Mouse (Mus musculus) hindbrain, embryonic 10.5 days (tissue): ENCODE measurements around the gene 1700021F05Rik. TPM values are rescaled to one million over a fixed set of nuclear protein-coding genes. Genes with fewer than 3 reads are reported as not detected.

Source experiments
- DNase-seq: peaks from one replicate; pipeline ENCODE4 v3.0.0-alpha.2; 2017; ENCODE audit warnings: low spot score
- H3K27ac ChIP-seq: fragments of 300-500 bp; sonication (generic); 2 replicates; pipeline ENCODE4 v1.5.1; 2016; ENCODE audit warnings: mild to moderate bottlenecking, moderate library complexity
- H3K27me3 ChIP-seq: fragments of 300-500 bp; sonication (generic); 2 replicates; pipeline ENCODE4 v1.6.1; 2016; ENCODE audit warnings: mild to moderate bottlenecking; ENCODE audit not compliant: poor library complexity, insufficient read depth, severe bottlenecking
- H3K36me3 ChIP-seq: fragments of 300-500 bp; sonication (generic); 2 replicates; pipeline ENCODE4 v1.6.1; 2016; ENCODE audit warnings: mild to moderate bottlenecking, moderate library complexity
- H3K4me1 ChIP-seq: fragments of 300-500 bp; sonication (generic); replicated peaks from 2 replicates; pipeline ENCODE4 v1.6.1; 2016; ENCODE audit warnings: mild to moderate bottlenecking
- H3K4me3 ChIP-seq: fragments of 300-500 bp; sonication (generic); 2 replicates; pipeline ENCODE4 v1.5.1; 2016; ENCODE audit warnings: mild to moderate bottlenecking, moderate library complexity
- H3K9me3 ChIP-seq: fragments of 300-500 bp; sonication (generic); 2 replicates; pipeline ENCODE4 v1.6.1; 2016; ENCODE audit warnings: mild to moderate bottlenecking, moderate library complexity
- WGBS: fragments of 180-500 bp; shearing (Covaris S2); methylation state at CpG from one replicate; pipeline ENCODE4 v1.1.7; 2016; 5-methylcytosine and 5-hydroxymethylcytosine counted together
- polyA plus RNA-seq: library from polyadenylated mRNA; unstranded; fragments of >200 nt; fragmentation: Nextera tagmentation; extraction: Ambion mirVana; gene quantifications from 2 replicates; pipeline ENCODE4 v1.2.1, GENCODE M21; 2016

The 1700021F05Rik gene
- polyA plus RNA-seq, 1 experiment from 2014 or later: 62.1 TPM

- Histone ChIP-seq H3K27me3 (no peaks in the 10 kb centered on the region), H3K4me1 (peaks cover 35% of the 10 kb centered on the region), H3K4me3 (no peak overlapping the region), H3K27ac (0 out of 2 replicates have a peak overlapping the region, but pooled peaks have one; percentile 53), H3K9me3 (no peaks in the 10 kb centered on the region), H3K36me3 (peaks cover 27% of the 10 kb centered on the region)
- DNase-seq: no peak
- WGBS: 49% methylated on average over 6 of the region's 6 CpGs
These were observed 51.2 kb downstream of the 1700021F05Rik start for GRCm38 (mm10) chr10:43489550-43489949.

- Histone ChIP-seq H3K36me3 (peaks cover 23% of the 10 kb centered on the region), H3K9me3 (no peaks in the 10 kb centered on the region), H3K4me3 (no peak overlapping the region), H3K27ac (no peak overlapping the region; the same call in 1 of the 2 replicates), H3K4me1 (peaks cover 37% of the 10 kb centered on the region), H3K27me3 (no peaks in the 10 kb centered on the region)
- 90% methylated on average over 7 of the region's 7 CpGs for WGBS
- DNase-seq: no peak
These were observed 51.7 kb downstream of the 1700021F05Rik start for GRCm38 (mm10) chr10:43489139-43489538.

- WGBS: 86% methylated on average over 4 of the region's 4 CpGs
- no peaks in the 10 kb centered on the region for H3K9me3 ChIP-seq
- no peaks in the 10 kb centered on the region for H3K27me3 ChIP-seq
- H3K4me1 ChIP-seq: peaks cover 43% of the 10 kb centered on the region
- DNase-seq: no peak
- peaks cover 16% of the 10 kb centered on the region; the same call in 1 of the 2 replicates for H3K36me3 ChIP-seq
- H3K4me3 ChIP-seq: no peak overlapping the region
- no peak overlapping the region for H3K27ac ChIP-seq
These were observed 52.5 kb downstream of the 1700021F05Rik start for GRCm38 (mm10) chr10:43488258-43488657.

- peaks cover 11% of the 10 kb centered on the region; the same call in 1 of the 2 replicates for H3K36me3 ChIP-seq
- H3K27ac ChIP-seq: no peak overlapping the region
- 95% methylated on average over 3 of the region's 3 CpGs for WGBS
- no peaks in the 10 kb centered on the region for H3K27me3 ChIP-seq
- DNase-seq: no peak
- peaks cover 50% of the 10 kb centered on the region for H3K4me1 ChIP-seq
- H3K9me3 ChIP-seq: no peaks in the 10 kb centered on the region
- no peak overlapping the region for H3K4me3 ChIP-seq
These were observed 53.3 kb downstream of the 1700021F05Rik start for GRCm38 (mm10) chr10:43487441-43488010.

- no peak overlapping the region for H3K4me3 ChIP-seq
- peaks cover 11% of the 10 kb centered on the region; the same call in 1 of the 2 replicates for H3K36me3 ChIP-seq
- no peak overlapping the region for H3K27ac ChIP-seq
- no peaks in the 10 kb centered on the region for H3K9me3 ChIP-seq
- H3K27me3 ChIP-seq: no peaks in the 10 kb centered on the region
- 90% methylated on average over 6 of the region's 6 CpGs for WGBS
- DNase-seq: no peak
- peaks cover 66% of the 10 kb centered on the region for H3K4me1 ChIP-seq
These were observed 55.0 kb downstream of the 1700021F05Rik start for GRCm38 (mm10) chr10:43485751-43486268.

- Histone ChIP-seq H3K9me3 (no peaks in the 10 kb centered on the region), H3K4me3 (peak overlapping the region; percentile 6; the same call in 1 of the 2 replicates), H3K4me1 (peaks cover 56% of the 10 kb centered on the region), H3K27me3 (no peaks in the 10 kb centered on the region), H3K27ac (peak overlapping the region; percentile 76), H3K36me3 (peaks cover 11% of the 10 kb centered on the region; the same call in 1 of the 2 replicates)
- DNase-seq: no peak
- WGBS: 42% methylated on average over 9 of the region's 9 CpGs
These were observed 57.3 kb downstream of the 1700021F05Rik start for GRCm38 (mm10) chr10:43483426-43483995.

- H3K27me3 ChIP-seq: no peaks in the 10 kb centered on the region
- H3K4me3 ChIP-seq: no peak overlapping the region
- H3K4me1 ChIP-seq: peaks cover 56% of the 10 kb centered on the region
- H3K9me3 ChIP-seq: no peaks in the 10 kb centered on the region
- 91% methylated on average over 5 of the region's 5 CpGs for WGBS
- H3K36me3 ChIP-seq: peaks cover 11% of the 10 kb centered on the region; the same call in 1 of the 2 replicates
- DNase-seq: no peak
- no peak overlapping the region; the same call in 1 of the 2 replicates for H3K27ac ChIP-seq
These were observed 58.8 kb downstream of the 1700021F05Rik start for GRCm38 (mm10) chr10:43482021-43482420.

- DNase-seq: no peak
- peak overlapping the region; percentile 88 for H3K4me3 ChIP-seq
- H3K36me3 ChIP-seq: peaks cover 9% of the 10 kb centered on the region; the same call in 1 of the 2 replicates
- 0 out of 2 replicates have a peak overlapping the region, but pooled peaks have one; percentile 100 for H3K27ac ChIP-seq
- peaks cover 64% of the 10 kb centered on the region for H3K4me1 ChIP-seq
- WGBS: 38% methylated on average over 4 of the region's 4 CpGs
- H3K9me3 ChIP-seq: no peaks in the 10 kb centered on the region
- H3K27me3 ChIP-seq: no peaks in the 10 kb centered on the region
These were observed 59.6 kb downstream of the 1700021F05Rik start for GRCm38 (mm10) chr10:43481179-43481578.

GRCm38 (mm10) chr10:43480227-43480849 is 60.5 kb downstream of the 1700021F05Rik start:
- WGBS: 4% methylated on average over 13 of the region's 13 CpGs
- peak overlapping the region; percentile 100 for H3K27ac ChIP-seq

GRCm38 (mm10) chr10:43479436-43480157 is 61.2 kb downstream of the 1700021F05Rik start:
- Histone ChIP-seq H3K27ac (peak overlapping the region; percentile 100), H3K36me3 (no peaks in the 10 kb centered on the region), H3K4me1 (peaks cover 71% of the 10 kb centered on the region), H3K27me3 (no peaks in the 10 kb centered on the region), H3K4me3 (peak overlapping the region; percentile 88), H3K9me3 (no peaks in the 10 kb centered on the region)
- peak; percentile 79 for DNase-seq
- under 1% methylated on average over 102 of the region's 103 CpGs for WGBS

More at GRCm38 (mm10) chr10:43480227-43480849, 60.5 kb downstream of the 1700021F05Rik start:
- no peaks in the 10 kb centered on the region for H3K27me3 ChIP-seq
- H3K4me1 ChIP-seq: peaks cover 65% of the 10 kb centered on the region
- no peaks in the 10 kb centered on the region for H3K9me3 ChIP-seq
- H3K4me3 ChIP-seq: peak overlapping the region; percentile 88
- H3K36me3 ChIP-seq: peaks cover 6% of the 10 kb centered on the region; the same call in 1 of the 2 replicates
- no peak for DNase-seq

GRCm38 (mm10) chr10:43478751-43479435 is 61.9 kb downstream of the 1700021F05Rik start, which contains the start of gene Bend3:
Bend3 (plus strand) TSS chr10:43478831.
- Histone ChIP-seq H3K36me3 (no peaks in the 10 kb centered on the region), H3K27ac (peak within 1 kb of the TSS; percentile 100), H3K4me1 (peaks cover 69% of the 10 kb centered on the region), H3K9me3 (no peaks in the 10 kb centered on the region), H3K4me3 (peak within 1 kb of the TSS; percentile 88), H3K27me3 (no peaks in the 10 kb centered on the region)
- peak; percentile 65 for DNase-seq
- under 1% methylated on average over 88 of the region's 101 CpGs for WGBS
